ENCODE assay signal across 8 mouse cellular contexts in the genomic region with DNA sequence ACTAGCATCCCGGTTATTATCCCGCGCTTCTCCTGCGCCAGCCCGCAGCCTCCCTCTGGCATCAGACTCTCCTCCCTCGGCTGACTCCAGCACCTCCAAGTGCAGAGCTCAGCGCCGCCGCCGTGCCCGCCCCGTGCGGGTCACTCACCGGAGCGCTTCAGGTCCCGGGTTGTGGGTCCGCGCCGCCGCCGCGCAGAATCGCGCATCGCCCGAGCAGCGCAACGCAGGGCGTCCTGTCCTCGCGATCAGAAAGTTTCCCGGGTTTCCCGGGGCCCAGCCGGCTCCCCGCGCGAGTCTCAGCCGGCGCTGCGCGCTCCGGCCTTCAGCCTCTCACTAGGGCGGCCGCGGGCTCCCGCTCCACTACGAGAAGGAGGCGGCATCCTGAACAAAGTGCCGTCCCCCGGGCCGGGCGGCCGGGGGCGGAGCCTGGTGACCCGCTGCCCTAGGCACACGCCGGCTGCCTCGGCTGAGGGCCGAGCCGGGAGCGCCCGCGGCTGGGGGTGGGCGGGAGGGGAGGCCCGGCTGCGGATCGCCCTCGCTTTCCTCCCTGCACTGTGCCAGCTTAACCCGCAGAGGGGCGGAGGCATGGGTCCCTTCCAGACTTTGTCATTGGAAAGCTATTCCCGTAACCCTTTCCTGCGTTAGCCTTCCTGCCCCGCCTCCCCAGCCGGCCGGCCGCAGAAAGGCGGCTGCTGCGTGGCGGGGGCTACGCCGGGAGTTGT. TPM values are rescaled to one million over a fixed set of nuclear protein-coding genes. Genes with fewer than 3 reads are reported as not detected.
DNase-seq lines count a peak whose midpoint lies in the region; ATAC-seq and TF ChIP-seq lines count a peak whose summit lies in the region.

No protein-coding gene starts in this region.

- H3K36me3 ChIP-seq in forebrain, embryonic 16.5 days (ENCODE audit: control insufficient read depth, insufficient read depth): no peaks in the 10 kb centered on the region
- H3K36me3 ChIP-seq in hindbrain, embryonic 10.5 days: no peaks in the 10 kb centered on the region
- H3K36me3 ChIP-seq in limb, embryonic 14.5 days (ENCODE audit: control insufficient read depth, insufficient read depth, low read length): no peaks in the 10 kb centered on the region
- H3K36me3 ChIP-seq in midbrain, embryonic 13.5 days: no peaks in the 10 kb centered on the region
- no peaks in the 10 kb centered on the region for H3K36me3 ChIP-seq in stomach, embryonic 15.5 days

- ATAC-seq in forebrain, embryonic 16.5 days: peak; percentile 82
- peak; percentile 87 for ATAC-seq in limb, embryonic 14.5 days (ENCODE audit: low FRiP score, low read depth)
- peak; percentile 90 for ATAC-seq in midbrain, embryonic 13.5 days
- peak; percentile 85 for ATAC-seq in stomach, embryonic 15.5 days (ENCODE audit: insufficient read depth, low FRiP score, low read depth)

- no peaks in the 10 kb centered on the region; the same call in 1 of the 2 replicates for H3K27me3 ChIP-seq in forebrain, embryonic 16.5 days (replicated peaks; ENCODE audit: control insufficient read depth, insufficient read depth, low read length)
- H3K27me3 ChIP-seq in hindbrain, embryonic 10.5 days (ENCODE audit: insufficient read depth, poor library complexity, severe bottlenecking): peaks cover 71% of the 10 kb centered on the region
- H3K27me3 ChIP-seq in limb, embryonic 14.5 days (ENCODE audit: control insufficient read depth, insufficient read depth, low read length): no peaks in the 10 kb centered on the region
- H3K27me3 ChIP-seq in midbrain, embryonic 13.5 days: peaks cover 28% of the 10 kb centered on the region
- H3K27me3 ChIP-seq in stomach, embryonic 15.5 days (replicated peaks): no peaks in the 10 kb centered on the region

- DNase-seq in layer of hippocampus, adult 2 months (ENCODE audit: low spot score in 2 of 2): no peak
- DNase-seq in layer of hippocampus, adult 9-11 months: no peak
- peak; percentile 81 for DNase-seq in brain, embryonic 14.5 days (ENCODE audit: low read depth)
- DNase-seq in hindbrain, embryonic 10.5 days (ENCODE audit: low spot score): peak; percentile 89
- DNase-seq in limb, embryonic 14.5 days (ENCODE audit: low spot score): peak; percentile 78

- TF ChIP-seq POLR2A in brain, embryonic 14.5 days (IDR thresholded peaks at IDR 0.05; ENCODE audit: borderline replicate concordance, extremely low read depth, insufficient read depth, insufficient read length, poor library complexity, severe bottlenecking): peak; percentile 51; the same call in 1 of the 2 replicates
- TF ChIP-seq POLR2A in limb, embryonic 14.5 days (IDR thresholded peaks at IDR 0.05; ENCODE audit: borderline replicate concordance, extremely low read depth, insufficient read depth, insufficient read length): 0 out of 2 replicates have a peak, but pooled peaks have one; percentile 27

- H3K4me1 ChIP-seq in forebrain, embryonic 16.5 days (replicated peaks; ENCODE audit: control insufficient read depth, insufficient read depth, low read length): peaks cover 20% of the 10 kb centered on the region
- peaks cover 54% of the 10 kb centered on the region for H3K4me1 ChIP-seq in hindbrain, embryonic 10.5 days (replicated peaks)
- H3K4me1 ChIP-seq in limb, embryonic 14.5 days (ENCODE audit: control insufficient read depth, insufficient read depth, low read length): peaks cover 19% of the 10 kb centered on the region
- peaks cover 30% of the 10 kb centered on the region for H3K4me1 ChIP-seq in midbrain, embryonic 13.5 days (replicated peaks)
- H3K4me1 ChIP-seq in stomach, embryonic 15.5 days: peaks cover 33% of the 10 kb centered on the region

- H3K4me3 ChIP-seq in layer of hippocampus, adult 2 months: peak overlapping the region; percentile 83
- peak overlapping the region; percentile 67 for H3K4me3 ChIP-seq in forebrain, embryonic 16.5 days (replicated peaks; ENCODE audit: low read length)
- peak overlapping the region; percentile 78 for H3K4me3 ChIP-seq in hindbrain, embryonic 10.5 days
- H3K4me3 ChIP-seq in limb, embryonic 14.5 days (replicated peaks; ENCODE audit: low read length): peak overlapping the region; percentile 69
- peak overlapping the region; percentile 56 for H3K4me3 ChIP-seq in midbrain, embryonic 13.5 days (replicated peaks)
- peak overlapping the region; percentile 61 for H3K4me3 ChIP-seq in stomach, embryonic 15.5 days (replicated peaks)

- H3K27ac ChIP-seq in layer of hippocampus, adult 2 months: peak overlapping the region; percentile 60
- H3K27ac ChIP-seq in forebrain, embryonic 16.5 days (ENCODE audit: low read length): peak overlapping the region; percentile 24; the same call in 1 of the 2 replicates
- H3K27ac ChIP-seq in hindbrain, embryonic 10.5 days: peak overlapping the region; percentile 91
- H3K27ac ChIP-seq in limb, embryonic 14.5 days (replicated peaks; ENCODE audit: low read depth, low read length): peak overlapping the region; percentile 77
- peak overlapping the region; percentile 75 for H3K27ac ChIP-seq in midbrain, embryonic 13.5 days
- H3K27ac ChIP-seq in stomach, embryonic 15.5 days: peak overlapping the region; percentile 82

- TF ChIP-seq CTCF in layer of hippocampus, adult 2 months (conservative IDR thresholded peaks at IDR 0.05): 0 out of 2 replicates have a peak, but pooled peaks have one; percentile 4
- no peak for TF ChIP-seq CTCF in brain, embryonic 14.5 days (IDR thresholded peaks at IDR 0.05; ENCODE audit: borderline replicate concordance, extremely low read depth, insufficient read depth, insufficient read length)

- H3K4me2 ChIP-seq in forebrain, embryonic 16.5 days (ENCODE audit: low read length): peak overlapping the region; percentile 99
- peak overlapping the region; percentile 94 for H3K4me2 ChIP-seq in limb, embryonic 14.5 days (replicated peaks; ENCODE audit: low read depth, low read length, severe bottlenecking)
- H3K4me2 ChIP-seq in midbrain, embryonic 13.5 days (replicated peaks): peak overlapping the region; percentile 84
- peak overlapping the region; percentile 90 for H3K4me2 ChIP-seq in stomach, embryonic 15.5 days

- H3K9ac ChIP-seq in forebrain, embryonic 16.5 days (replicated peaks; ENCODE audit: low read depth, low read length): peak overlapping the region; percentile 74
- H3K9ac ChIP-seq in limb, embryonic 14.5 days (ENCODE audit: low read depth, low read length, severe bottlenecking): peak overlapping the region; percentile 80
- H3K9ac ChIP-seq in midbrain, embryonic 13.5 days (replicated peaks): peak overlapping the region; percentile 73
- peak overlapping the region; percentile 55 for H3K9ac ChIP-seq in stomach, embryonic 15.5 days

- WGBS in forebrain, embryonic 16.5 days: under 1% methylated on average over 60 of the region's 81 CpGs
- under 1% methylated on average over 81 of the region's 81 CpGs for WGBS in hindbrain, embryonic 10.5 days
- WGBS in limb, embryonic 14.5 days: under 1% methylated on average over 57 of the region's 81 CpGs
- WGBS in midbrain, embryonic 13.5 days: under 1% methylated on average over 80 of the region's 81 CpGs
- under 1% methylated on average over 77 of the region's 81 CpGs for WGBS in stomach, embryonic 15.5 days

- no peaks in the 10 kb centered on the region for H3K9me3 ChIP-seq in forebrain, embryonic 16.5 days (ENCODE audit: control insufficient read depth, low read length)
- no peaks in the 10 kb centered on the region for H3K9me3 ChIP-seq in hindbrain, embryonic 10.5 days
- no peaks in the 10 kb centered on the region for H3K9me3 ChIP-seq in limb, embryonic 14.5 days (ENCODE audit: control insufficient read depth, low read length)
- H3K9me3 ChIP-seq in midbrain, embryonic 13.5 days: no peaks in the 10 kb centered on the region
- no peaks in the 10 kb centered on the region for H3K9me3 ChIP-seq in stomach, embryonic 15.5 days

RNA-seq across cellular contexts. Expression of gene Csrp1, which starts 31.9 kb away (rescaled TPM):
- 100 to 1,000 TPM; 220 to 231 TPM for total RNA-seq in layer of hippocampus, adult 2 months (2021)
- 28.4 and 29.1 TPM in 2 replicates for polyA plus RNA-seq in brain, embryonic 14.5 days (2012; rRNA removed)
- 14.5 and 17.6 TPM in 2 replicates for polyA plus RNA-seq in forebrain, embryonic 16.5 days (2015; fragmentation: Nextera tagmentation; extraction: Ambion mirVana)
- 51.0 and 56.2 TPM in 2 replicates for polyA plus RNA-seq in hindbrain, embryonic 10.5 days (2016; fragmentation: Nextera tagmentation; extraction: Ambion mirVana)
- 120 and 123 TPM in 2 replicates for polyA plus RNA-seq in limb, embryonic 14.5 days (2012; rRNA removed)
- 95.6 and 102 TPM in 2 replicates for polyA plus RNA-seq in limb, embryonic 14.5 days (2014; fragmentation: Nextera tagmentation; extraction: Ambion mirVana)
- polyA plus RNA-seq in midbrain, embryonic 13.5 days (2015; fragmentation: Nextera tagmentation; extraction: Ambion mirVana): 13.9 and 16.0 TPM in 2 replicates
- polyA plus RNA-seq in stomach, embryonic 15.5 days (2015; fragmentation: Nextera tagmentation; extraction: Ambion mirVana): 225 and 236 TPM in 2 replicates

Comparison
In these comparisons a context has a peak if more than half of its experiments do, and no peak if none do; other contexts are left out.
1. DNase-seq: peak in brain, embryonic 14.5 days (single experiment), hindbrain, embryonic 10.5 days (single experiment) and limb, embryonic 14.5 days (single experiment); none in layer of hippocampus, adult 2 months (0 of 2) and layer of hippocampus, adult 9-11 months (single experiment).
2. H3K27ac ChIP-seq: peak in every context shown above with its lines; median percentile 91 in hindbrain, embryonic 10.5 days; 82 in stomach, embryonic 15.5 days; 77 in limb, embryonic 14.5 days; 75 in midbrain, embryonic 13.5 days; 60 in layer of hippocampus, adult 2 months; 24 in forebrain, embryonic 16.5 days.
3. Peak in every context shown above with its lines, with median percentiles within 50 percentile points of each other: H3K4me3 ChIP-seq, ATAC-seq, H3K4me2 ChIP-seq and H3K9ac ChIP-seq.